Mouse (Mus musculus) E14TG2a.4 (cell line): ENCODE measurements around the gene Tcf7l2.

Source experiments
- CTCF ChIP-seq: conservative IDR thresholded peaks from 2 replicates; pipeline ENCODE4 v1.5.1; 2014; ENCODE audit warnings: low read length
- NANOG ChIP-seq: IDR thresholded peaks from 2 replicates; pipeline ENCODE4 v1.6.1; 2014; ENCODE audit warnings: borderline replicate concordance, low read length, mixed read lengths
- POU5F1 ChIP-seq: IDR thresholded peaks from 2 replicates; pipeline ENCODE4 v1.6.1; 2014; ENCODE audit warnings: low read length, borderline replicate concordance

DNA sequence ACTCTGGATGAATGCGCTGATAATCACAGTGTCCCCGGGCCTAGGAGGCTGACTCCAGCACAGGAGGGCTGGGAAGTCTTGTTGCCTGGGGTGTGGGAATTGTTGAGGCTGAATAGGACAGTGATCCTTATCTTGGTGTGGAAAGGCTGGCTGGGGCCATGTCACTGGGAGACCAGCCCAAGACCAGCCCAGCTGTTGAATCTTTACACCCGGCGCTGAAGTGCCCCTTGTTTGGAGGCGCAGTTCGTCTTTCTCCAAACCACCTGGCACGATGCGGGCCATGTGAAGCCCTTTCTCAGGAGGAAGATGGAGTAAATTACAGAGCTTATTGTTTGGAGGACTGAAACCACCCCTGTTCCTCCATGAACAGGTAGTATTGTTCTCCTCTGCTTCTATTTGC lies 15.1 kb downstream of the Tcf7l2 start:
- TF ChIP-seq CTCF: no peak
- no peak for TF ChIP-seq POU5F1
- TF ChIP-seq NANOG: no peak
